In the genomic region with DNA sequence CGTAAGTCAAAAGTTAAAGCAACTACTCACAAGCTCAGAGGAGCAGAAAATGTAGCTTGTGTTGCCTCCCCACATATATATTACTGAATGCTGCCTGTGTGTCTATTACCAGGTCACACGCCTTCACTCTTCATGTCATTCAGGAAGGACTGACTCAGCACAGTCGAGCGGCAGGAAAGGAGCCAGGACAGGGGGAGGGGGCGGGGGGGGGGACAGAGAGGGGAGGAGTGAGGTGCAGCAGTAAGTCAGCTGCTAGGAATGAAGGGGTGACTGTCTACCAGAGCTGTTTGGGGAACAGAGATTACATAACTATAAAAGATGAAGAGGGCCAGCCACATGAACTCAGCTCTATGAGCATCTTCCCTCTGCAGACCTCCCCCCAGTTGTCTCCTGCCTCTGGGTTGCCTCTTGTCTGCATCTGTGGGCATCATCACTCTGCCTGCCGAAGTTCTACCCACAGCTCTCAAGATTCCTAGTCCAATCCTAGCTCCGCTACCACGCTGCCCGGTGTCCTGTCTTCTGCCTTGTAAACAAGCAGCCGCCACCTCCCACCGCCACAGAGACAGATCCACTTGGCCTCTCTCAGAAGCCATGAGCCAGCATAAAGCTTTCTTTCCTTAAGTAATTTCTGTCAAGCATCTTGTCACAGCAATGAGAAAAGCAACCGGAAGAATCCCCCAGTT, we compare ENCODE assay signal across 26 mouse cellular contexts. TPM values are rescaled to one million over a fixed set of nuclear protein-coding genes. Genes with fewer than 3 reads are reported as not detected.
DNase-seq lines count a peak whose midpoint lies in the region; ATAC-seq lines count a peak whose summit lies in the region.
"Had no signal": no experiment of that assay in that cellular context is flagged by ENCODE, and none has a peak within 500 bp of the region (broad histone marks: within the 10 kb centered on the region; RNA-seq: fewer than 3 reads in every experiment).

No protein-coding gene starts in this region.

- DNase-seq in embryonic facial prominence, embryonic 10.5 days (ENCODE audit: low spot score) = no peak
- peak; percentile 42 to 58 for DNase-seq in left cerebral cortex, adult 18-20 months (ENCODE audit: low spot score in 2 of 2)
- DNase-seq in left cerebral cortex, adult 11 months (ENCODE audit: low spot score) = no peak
- DNase-seq in right cerebral cortex, adult 2 months (ENCODE audit: low spot score in 2 of 2) = peak; percentile 39 to 59
- no peak for DNase-seq in right cerebral cortex, postnatal 4 days
- DNase-seq in heart, postnatal 36 days = no peak
- DNase-seq: adrenal gland, postnatal 25 days; cerebellum, adult 9-10 months; gastrocnemius, postnatal 10 days; heart, adult 11 months; kidney, adult 2 months; kidney, postnatal 10 days; liver, postnatal 0 days; lung, postnatal 10 days; thymus, adult 18-20 months; thymus, postnatal 36 days had no signal

- no peak overlapping the region for H3K4me2 ChIP-seq in embryonic facial prominence, embryonic 13.5 days
- H3K4me2 ChIP-seq: heart, embryonic 11.5 days; hindbrain, embryonic 12.5 days; limb, embryonic 12.5 days; liver, embryonic 11.5 days; midbrain, embryonic 13.5 days had no signal

- H3K4me3 ChIP-seq in embryonic facial prominence, embryonic 13.5 days = no peak overlapping the region
- H3K4me3 ChIP-seq in embryonic facial prominence, embryonic 10.5 days = no peak overlapping the region
- H3K4me3 ChIP-seq: forebrain, embryonic 10.5 days; hindbrain, embryonic 12.5 days; limb, embryonic 12.5 days; midbrain, embryonic 13.5 days had no signal

- peaks cover 32% of the 10 kb centered on the region for H3K36me3 ChIP-seq in embryonic facial prominence, embryonic 13.5 days
- H3K36me3 ChIP-seq in embryonic facial prominence, embryonic 10.5 days (replicated peaks) = peaks cover 49% of the 10 kb centered on the region

- intact Hi-C loops in heart, postnatal 36 days (cut with DNase I) = no loop called here

- H3K4me1 ChIP-seq in embryonic facial prominence, embryonic 13.5 days = peaks cover 8% of the 10 kb centered on the region; the same call in 1 of the 2 replicates
- no peaks in the 10 kb centered on the region for H3K4me1 ChIP-seq in embryonic facial prominence, embryonic 10.5 days
- H3K4me1 ChIP-seq: forebrain, embryonic 10.5 days; hindbrain, embryonic 12.5 days; limb, embryonic 12.5 days; midbrain, embryonic 13.5 days had no signal

- no peak overlapping the region for H3K27ac ChIP-seq in embryonic facial prominence, embryonic 13.5 days
- no peak overlapping the region for H3K27ac ChIP-seq in embryonic facial prominence, embryonic 10.5 days (replicated peaks)
- H3K27ac ChIP-seq: forebrain, embryonic 10.5 days; hindbrain, embryonic 12.5 days; limb, embryonic 12.5 days; midbrain, embryonic 13.5 days had no signal

- no peaks in the 10 kb centered on the region for H3K27me3 ChIP-seq in embryonic facial prominence, embryonic 13.5 days
- H3K27me3 ChIP-seq in embryonic facial prominence, embryonic 10.5 days (replicated peaks; ENCODE audit: low read depth, poor library complexity, severe bottlenecking) = no peaks in the 10 kb centered on the region
- H3K27me3 ChIP-seq: hindbrain, embryonic 12.5 days; limb, embryonic 12.5 days; midbrain, embryonic 13.5 days had no signal

- 0 out of 2 replicates have a peak overlapping the region, but pooled peaks have one; percentile 32 for H3K9ac ChIP-seq in embryonic facial prominence, embryonic 13.5 days
- H3K9ac ChIP-seq: hindbrain, embryonic 12.5 days; limb, embryonic 12.5 days; liver, postnatal 0 days; midbrain, embryonic 13.5 days had no signal

- WGBS in embryonic facial prominence, embryonic 13.5 days = 56% methylated on average over 12 of the region's 12 CpGs
- WGBS in embryonic facial prominence, embryonic 10.5 days = 78% methylated on average over 12 of the region's 12 CpGs

- no peaks in the 10 kb centered on the region for H3K9me3 ChIP-seq in embryonic facial prominence, embryonic 13.5 days
- H3K9me3 ChIP-seq in embryonic facial prominence, embryonic 10.5 days = no peaks in the 10 kb centered on the region
- H3K9me3 ChIP-seq: forebrain, embryonic 10.5 days; hindbrain, embryonic 12.5 days; limb, embryonic 12.5 days; midbrain, embryonic 13.5 days had no signal

- ATAC-seq in embryonic facial prominence, embryonic 13.5 days (ENCODE audit: insufficient number of reproducible peaks, insufficient read depth, low FRiP score, low TSS enrichment, low read depth) = no peak
- ATAC-seq: forebrain, embryonic 16.5 days; liver, postnatal 0 days; midbrain, embryonic 13.5 days had no signal

RNA-seq across cellular contexts. Expression of gene Fam227a, which starts 17.5 kb away (rescaled TPM):
- 2.2 and 2.5 TPM in 2 replicates for polyA plus RNA-seq in embryonic facial prominence, embryonic 13.5 days (2015; fragmentation: Nextera tagmentation; extraction: Ambion mirVana)
- 2.0 and 2.3 TPM in 2 replicates for polyA plus RNA-seq in embryonic facial prominence, embryonic 10.5 days (2016; fragmentation: Nextera tagmentation; extraction: Ambion mirVana)
- 10 to 100 TPM in 1 of 2 experiments, 1 to 10 TPM in 1; 9.3 to 10.0 TPM for total RNA-seq in left cerebral cortex, adult 18-20 months (2021)
- 1 to 10 TPM in 1 of 2 experiments, under 1 TPM in 1; 0.78 to 1.7 TPM for total RNA-seq in heart, postnatal 36 days (2021)

RNA-seq across cellular contexts. Expression of gene Cby1, which starts 17.7 kb away (rescaled TPM):
- 60.7 and 66.0 TPM in 2 replicates for polyA plus RNA-seq in embryonic facial prominence, embryonic 13.5 days (2015; fragmentation: Nextera tagmentation; extraction: Ambion mirVana)
- polyA plus RNA-seq in embryonic facial prominence, embryonic 10.5 days (2016; fragmentation: Nextera tagmentation; extraction: Ambion mirVana) = 60.3 and 69.6 TPM in 2 replicates
- 10 to 100 TPM; 42.4 to 47.0 TPM for total RNA-seq in left cerebral cortex, adult 18-20 months (2021)
- total RNA-seq in heart, postnatal 36 days (2021) = 10 to 100 TPM; 21.3 to 23.5 TPM

RNA-seq across cellular contexts. Expression of gene Tomm22, which starts 29.4 kb away (rescaled TPM):
- polyA plus RNA-seq in embryonic facial prominence, embryonic 13.5 days (2015; fragmentation: Nextera tagmentation; extraction: Ambion mirVana) = 238 TPM in 2 replicates
- 250 and 258 TPM in 2 replicates for polyA plus RNA-seq in embryonic facial prominence, embryonic 10.5 days (2016; fragmentation: Nextera tagmentation; extraction: Ambion mirVana)
- 100 to 1,000 TPM; 102 to 108 TPM for total RNA-seq in left cerebral cortex, adult 18-20 months (2021)
- 100 to 1,000 TPM; 110 to 120 TPM for total RNA-seq in heart, postnatal 36 days (2021)

RNA-seq across cellular contexts. Expression of gene Dmc1, which starts 36.4 kb away (rescaled TPM):
- 2.2 TPM in 2 replicates for polyA plus RNA-seq in embryonic facial prominence, embryonic 13.5 days (2015; fragmentation: Nextera tagmentation; extraction: Ambion mirVana)
- 1.2 and 1.4 TPM in 2 replicates for polyA plus RNA-seq in embryonic facial prominence, embryonic 10.5 days (2016; fragmentation: Nextera tagmentation; extraction: Ambion mirVana)
- under 1 TPM; 0.37 to 0.53 TPM for total RNA-seq in left cerebral cortex, adult 18-20 months (2021)
- total RNA-seq in heart, postnatal 36 days (2021) = not detected
- total RNA-seq: monocyte, adult 5-6 weeks; neutrophil, adult 5-6 weeks had no signal
- polyA plus RNA-seq: kidney, adult 2 months had no signal

RNA-seq across cellular contexts. Expression of gene Josd1, which starts 46.4 kb away (rescaled TPM):
- 26.1 and 28.3 TPM in 2 replicates for polyA plus RNA-seq in embryonic facial prominence, embryonic 13.5 days (2015; fragmentation: Nextera tagmentation; extraction: Ambion mirVana)
- polyA plus RNA-seq in embryonic facial prominence, embryonic 10.5 days (2016; fragmentation: Nextera tagmentation; extraction: Ambion mirVana) = 22.9 and 23.9 TPM in 2 replicates
- 10 to 100 TPM; 65.8 to 71.5 TPM for total RNA-seq in left cerebral cortex, adult 18-20 months (2021)
- 10 to 100 TPM; 24.2 to 25.0 TPM for total RNA-seq in heart, postnatal 36 days (2021)

Comparison
In these comparisons a context has a peak if more than half of its experiments do, and no peak if none do; other contexts are left out.
1. DNase-seq: peak in left cerebral cortex, adult 18-20 months (2 of 2) and right cerebral cortex, adult 2 months (2 of 2); none in embryonic facial prominence, embryonic 10.5 days (single experiment), left cerebral cortex, adult 11 months (single experiment), right cerebral cortex, postnatal 4 days (single experiment) and heart, postnatal 36 days (0 of 2).